Mouse (Mus musculus) limb, embryonic 10.5 days (tissue): ENCODE results near the gene Pcyox1. TPM values are rescaled to one million over a fixed set of nuclear protein-coding genes. Genes with fewer than 3 reads are reported as not detected.

Source experiments
- DNase-seq: peaks from one replicate; pipeline ENCODE4 v3.0.0-alpha.2; 2017; ENCODE audit warnings: low spot score
- H3K27ac ChIP-seq: fragments of 300-500 bp; sonication (generic); 2 replicates; pipeline ENCODE4 v1.5.1; 2016; ENCODE audit warnings: mild to moderate bottlenecking
- H3K27me3 ChIP-seq: fragments of 300-500 bp; sonication (generic); 2 replicates; pipeline ENCODE4 v1.6.1; 2016; ENCODE audit warnings: low read depth, mild to moderate bottlenecking; ENCODE audit not compliant: poor library complexity, severe bottlenecking
- H3K36me3 ChIP-seq: fragments of 300-500 bp; sonication (generic); 2 replicates; pipeline ENCODE4 v1.6.1; 2016; ENCODE audit warnings: mild to moderate bottlenecking, moderate library complexity
- H3K4me1 ChIP-seq: fragments of 300-500 bp; sonication (generic); 2 replicates; pipeline ENCODE4 v1.6.1; 2016
- H3K4me3 ChIP-seq: fragments of 300-500 bp; sonication (generic); 2 replicates; pipeline ENCODE4 v1.5.1; 2016; ENCODE audit warnings: mild to moderate bottlenecking, moderate library complexity
- H3K9me3 ChIP-seq: fragments of 300-500 bp; sonication (generic); replicated peaks from 2 replicates; pipeline ENCODE4 v1.6.1; 2016; ENCODE audit warnings: mild to moderate bottlenecking
- WGBS: fragments of 180-500 bp; shearing (Covaris S2); methylation state at CpG from one replicate; pipeline ENCODE4 v1.1.7; 2016; 5-methylcytosine and 5-hydroxymethylcytosine counted together
- polyA plus RNA-seq: library from polyadenylated mRNA; unstranded; fragments of >200 nt; fragmentation: Nextera tagmentation; extraction: Ambion mirVana; gene quantifications from 2 replicates; pipeline ENCODE4 v1.2.1, GENCODE M21; 2016

Pcyox1 gene
- polyA plus RNA-seq, 1 experiment from 2014 or later = 59.5 TPM

- no peaks in the 10 kb centered on the region for H3K27me3 ChIP-seq
- peaks cover 28% of the 10 kb centered on the region for H3K4me1 ChIP-seq
- H3K4me3 ChIP-seq = peak within 1 kb of the TSS; percentile 92
- peaks cover 53% of the 10 kb centered on the region for H3K36me3 ChIP-seq
- peak; percentile 44 for DNase-seq
- H3K9me3 ChIP-seq = no peaks in the 10 kb centered on the region
- peak within 1 kb of the TSS; percentile 92 for H3K27ac ChIP-seq
- 20% methylated on average over 15 of the region's 15 CpGs for WGBS
Observed at GRCm38 (mm10) chr6:86370764-86371339, 26.1 kb downstream of the Pcyox1 start, which contains the start of gene Snrpg. Gene Snrpg (plus strand): TSS chr6:86371304.

GRCm38 (mm10) chr6:86370093-86370713 lies 26.8 kb downstream of the Pcyox1 start:
- Histone ChIP-seq H3K36me3 (peaks cover 47% of the 10 kb centered on the region), H3K9me3 (no peaks in the 10 kb centered on the region), H3K27ac (peak overlapping the region; percentile 92), H3K4me1 (peaks cover 28% of the 10 kb centered on the region), H3K27me3 (no peaks in the 10 kb centered on the region), H3K4me3 (peak overlapping the region; percentile 92)
- DNase-seq = no peak
- 68% methylated on average over 3 of the region's 3 CpGs for WGBS

GRCm38 (mm10) chr6:86368479-86368878 lies 28.5 kb downstream of the Pcyox1 start:
- Histone ChIP-seq H3K27ac (no peak overlapping the region), H3K27me3 (no peaks in the 10 kb centered on the region), H3K4me3 (no peak overlapping the region), H3K9me3 (no peaks in the 10 kb centered on the region), H3K36me3 (peaks cover 32% of the 10 kb centered on the region), H3K4me1 (peaks cover 28% of the 10 kb centered on the region)
- 92% methylated on average over 5 of the region's 5 CpGs for WGBS
- no peak for DNase-seq

- Histone ChIP-seq H3K27me3 (no peaks in the 10 kb centered on the region), H3K9me3 (no peaks in the 10 kb centered on the region), H3K4me1 (peaks cover 16% of the 10 kb centered on the region), H3K27ac (no peak overlapping the region), H3K4me3 (peak overlapping the region; percentile 75), H3K36me3 (peaks cover 25% of the 10 kb centered on the region)
- 93% methylated on average over 2 of the region's 2 CpGs for WGBS
- no peak for DNase-seq
Observed at GRCm38 (mm10) chr6:86366853-86367249, 30.1 kb downstream of the Pcyox1 start.

- Histone ChIP-seq H3K27ac (peak overlapping the region; percentile 93), H3K27me3 (no peaks in the 10 kb centered on the region), H3K36me3 (peaks cover 25% of the 10 kb centered on the region), H3K9me3 (no peaks in the 10 kb centered on the region), H3K4me3 (peak overlapping the region; percentile 75), H3K4me1 (peaks cover 16% of the 10 kb centered on the region)
- 55% methylated on average over 25 of the region's 25 CpGs for WGBS
- DNase-seq = no peak
Observed at GRCm38 (mm10) chr6:86366125-86366852, 30.7 kb downstream of the Pcyox1 start.

GRCm38 (mm10) chr6:86365371-86366124 lies 31.4 kb downstream of the Pcyox1 start, which contains the start of gene Fam136a:
Gene Fam136a (plus strand): TSS chr6:86365646.
- no peaks in the 10 kb centered on the region for H3K9me3 ChIP-seq
- DNase-seq = peak; percentile 99
- peaks cover 12% of the 10 kb centered on the region for H3K4me1 ChIP-seq
- WGBS = under 1% methylated on average over 75 of the region's 76 CpGs
- peaks cover 25% of the 10 kb centered on the region for H3K36me3 ChIP-seq
- no peaks in the 10 kb centered on the region for H3K27me3 ChIP-seq
- peak within 1 kb of the TSS; percentile 75 for H3K4me3 ChIP-seq
- peak within 1 kb of the TSS; percentile 93 for H3K27ac ChIP-seq

GRCm38 (mm10) chr6:86364442-86365141 lies 32.4 kb downstream of the Pcyox1 start:
- Histone ChIP-seq H3K27ac (peak overlapping the region; percentile 93), H3K27me3 (no peaks in the 10 kb centered on the region), H3K4me1 (peaks cover 10% of the 10 kb centered on the region), H3K4me3 (peak overlapping the region; percentile 75), H3K36me3 (peaks cover 24% of the 10 kb centered on the region), H3K9me3 (no peaks in the 10 kb centered on the region)
- 6% methylated on average over 17 of the region's 17 CpGs for WGBS
- DNase-seq = peak; percentile 81

- WGBS = 91% methylated on average over 7 of the region's 7 CpGs
- H3K36me3 ChIP-seq = no peaks in the 10 kb centered on the region
- no peaks in the 10 kb centered on the region for H3K27me3 ChIP-seq
- H3K27ac ChIP-seq = no peak overlapping the region
- DNase-seq = no peak
- no peaks in the 10 kb centered on the region for H3K9me3 ChIP-seq
- H3K4me3 ChIP-seq = no peak overlapping the region
- H3K4me1 ChIP-seq = peaks cover 5% of the 10 kb centered on the region
Observed at GRCm38 (mm10) chr6:86361373-86361772, 35.6 kb downstream of the Pcyox1 start.

DNA sequence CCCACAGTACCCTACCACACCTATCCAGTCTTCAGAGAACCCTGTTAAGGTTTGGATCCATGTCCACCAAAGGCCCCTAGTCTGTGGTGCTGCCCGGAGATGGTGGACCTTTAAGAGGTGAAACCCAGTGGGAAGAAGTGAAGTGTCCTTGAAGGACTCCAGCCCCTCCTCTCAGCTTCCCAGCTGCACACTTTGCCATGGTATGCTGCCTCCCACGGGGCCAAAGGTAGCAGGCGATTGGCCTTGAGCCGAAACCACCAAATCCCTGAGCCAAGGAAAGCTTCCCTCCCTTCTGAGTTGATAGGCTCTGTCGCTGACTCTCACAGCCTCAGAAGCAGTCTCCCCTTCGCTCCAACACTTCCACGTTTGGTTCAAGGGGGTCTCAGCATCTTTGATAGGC lies 36.3 kb downstream of the Pcyox1 start:
- Histone ChIP-seq H3K27me3 (no peaks in the 10 kb centered on the region), H3K9me3 (no peaks in the 10 kb centered on the region), H3K4me1 (no peaks in the 10 kb centered on the region), H3K4me3 (no peak overlapping the region), H3K36me3 (no peaks in the 10 kb centered on the region), H3K27ac (no peak overlapping the region)
- WGBS = 72% methylated on average over 7 of the region's 7 CpGs
- DNase-seq = no peak

- no peaks in the 10 kb centered on the region for H3K4me1 ChIP-seq
- no peaks in the 10 kb centered on the region for H3K9me3 ChIP-seq
- H3K4me3 ChIP-seq = no peak overlapping the region
- no peaks in the 10 kb centered on the region for H3K27me3 ChIP-seq
- H3K36me3 ChIP-seq = no peaks in the 10 kb centered on the region
- no peak for DNase-seq
- 92% methylated on average over 9 of the region's 9 CpGs for WGBS
- H3K27ac ChIP-seq = no peak overlapping the region
Observed at GRCm38 (mm10) chr6:86356956-86357355, 40.0 kb downstream of the Pcyox1 start.

GRCm38 (mm10) chr6:86354948-86355347 lies 42.0 kb downstream of the Pcyox1 start:
- no peaks in the 10 kb centered on the region for H3K27me3 ChIP-seq
- no peaks in the 10 kb centered on the region for H3K4me1 ChIP-seq
- no peak overlapping the region for H3K4me3 ChIP-seq
- 56% methylated on average over 3 of the region's 3 CpGs for WGBS
- no peak overlapping the region for H3K27ac ChIP-seq
- no peak for DNase-seq
- no peaks in the 10 kb centered on the region for H3K36me3 ChIP-seq
- no peaks in the 10 kb centered on the region for H3K9me3 ChIP-seq

- 66% methylated on average over 7 of the region's 7 CpGs for WGBS
- Histone ChIP-seq H3K4me3 (no peak overlapping the region), H3K9me3 (no peaks in the 10 kb centered on the region), H3K27me3 (no peaks in the 10 kb centered on the region), H3K36me3 (no peaks in the 10 kb centered on the region), H3K27ac (no peak overlapping the region), H3K4me1 (peaks cover 8% of the 10 kb centered on the region)
- no peak for DNase-seq
Observed at GRCm38 (mm10) chr6:86349257-86349656, 47.7 kb downstream of the Pcyox1 start.
